Mouse (Mus musculus) thymus, adult 2 months (tissue): ENCODE measurements around the gene Prss45. TPM values are rescaled to one million over a fixed set of nuclear protein-coding genes. Genes with fewer than 3 reads are reported as not detected.

Experiments used
- DNase-seq: peaks from one replicate; pipeline ENCODE4 v3.0.0; 2021
- H3K27ac ChIP-seq: fragments of 200-500 bp; 2 replicates; pipeline ENCODE4 v1.5.1; 2012; ENCODE audit warnings: low read length, control low read depth; ENCODE audit not compliant: control insufficient read depth, insufficient read depth
- H3K27me3 ChIP-seq: fragments of 200-500 bp; 2 replicates; pipeline ENCODE4 v1.6.1; 2012; ENCODE audit warnings: mild to moderate bottlenecking, low read length, moderate library complexity, mixed read lengths; ENCODE audit not compliant: control insufficient read depth, insufficient read depth
- H3K36me3 ChIP-seq: fragments of 200-500 bp; 2 replicates; pipeline ENCODE4 v1.6.1; 2012; ENCODE audit warnings: mild to moderate bottlenecking, low read length, moderate library complexity; ENCODE audit not compliant: control insufficient read depth, insufficient read depth
- H3K4me1 ChIP-seq: fragments of 200-500 bp; replicated peaks from 2 replicates; pipeline ENCODE4 v1.6.1; 2012; ENCODE audit warnings: low read length; ENCODE audit not compliant: control insufficient read depth, insufficient read depth
- H3K4me3 ChIP-seq: fragments of 200-500 bp; 2 replicates; pipeline ENCODE4 v1.5.1; 2012; ENCODE audit warnings: mild to moderate bottlenecking, low read length, control low read depth, moderate library complexity; ENCODE audit not compliant: control insufficient read depth, insufficient read depth
- CTCF ChIP-seq: fragments of 200-500 bp; IDR thresholded peaks from 2 replicates; pipeline ENCODE4 v1.5.1; 2012; ENCODE audit warnings: mild to moderate bottlenecking, control low read depth, low read length, moderate library complexity, borderline replicate concordance; ENCODE audit not compliant: control insufficient read depth, poor library complexity, insufficient read depth; ENCODE audit errors: extremely low read depth
- POLR2A ChIP-seq: fragments of 200-500 bp; IDR thresholded peaks from 2 replicates; pipeline ENCODE4 v1.6.1; 2012; ENCODE audit warnings: mild to moderate bottlenecking, low read length, control low read depth, moderate library complexity; ENCODE audit not compliant: control insufficient read depth, poor library complexity, insufficient read depth; ENCODE audit errors: extremely low read depth
- WGBS: fragments of 180-500 bp; shearing (Covaris S2); methylation state at CpG from one replicate; pipeline ENCODE4 v1.1.7; 2018; 5-methylcytosine and 5-hydroxymethylcytosine counted together
- polyA plus RNA-seq: library from polyadenylated mRNA; depleted of rRNA; stranded (reverse); fragments of >200 nt; gene quantifications from 2 replicates; pipeline ENCODE4 v1.2.3, GENCODE M21; 2012

The Prss45 gene
- polyA plus RNA-seq, 1 experiment: not detected

DNA sequence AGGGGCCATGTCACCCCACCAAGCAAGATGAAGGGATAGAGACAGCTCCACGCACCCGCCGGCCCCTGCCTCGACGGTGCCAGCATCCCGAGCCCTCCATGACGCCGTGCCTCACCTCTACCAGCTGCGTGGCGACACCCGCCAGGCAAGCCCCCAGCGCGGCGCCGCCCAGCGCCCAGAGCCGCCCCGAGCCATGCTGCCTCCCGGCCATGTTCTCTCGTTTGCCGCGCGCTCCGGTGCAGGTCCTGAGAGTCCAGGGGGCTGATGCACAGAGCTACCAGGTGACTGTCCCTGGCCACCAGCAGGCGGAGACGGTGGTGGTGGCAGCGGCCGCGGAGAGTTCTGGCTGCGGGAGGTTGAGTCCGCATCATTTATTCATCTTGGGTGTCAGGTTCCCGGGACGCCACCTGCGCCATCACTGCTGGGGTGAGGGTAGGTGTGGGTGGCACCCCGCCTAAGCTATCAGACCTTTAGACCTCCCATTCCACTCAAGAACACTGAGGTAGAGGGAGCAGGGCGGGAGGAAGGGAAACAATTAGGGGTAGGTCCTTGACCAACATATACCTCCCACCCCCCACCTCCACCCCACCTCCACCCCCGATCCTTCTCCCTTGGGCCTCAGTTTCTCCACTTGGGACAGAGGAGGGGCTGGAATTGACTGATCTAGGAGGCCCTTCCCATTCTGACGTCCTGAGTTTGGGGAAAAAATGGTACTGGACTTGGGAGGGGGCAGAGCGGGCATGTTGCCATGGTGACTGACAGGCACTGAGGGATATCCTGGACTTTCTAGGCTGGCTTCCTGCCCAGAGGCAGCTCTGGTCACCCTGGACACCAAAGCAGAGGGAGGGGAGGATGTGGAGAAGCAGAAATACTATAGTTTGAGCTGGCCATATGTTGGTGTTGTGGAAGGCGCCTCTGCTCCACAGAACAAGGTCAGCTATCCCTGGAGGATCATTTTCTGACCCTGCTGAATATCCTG is 39.6 kb downstream of the Prss45 start:
- Histone ChIP-seq H3K36me3 (no peaks in the 10 kb centered on the region), H3K27ac (peak overlapping the region; percentile 72), H3K4me3 (peak overlapping the region; percentile 50), H3K27me3 (no peaks in the 10 kb centered on the region), H3K4me1 (peaks cover 40% of the 10 kb centered on the region)
- DNase-seq: peak; percentile 50
- 38% methylated on average over 40 of the region's 40 CpGs for WGBS
- TF ChIP-seq CTCF: 0 out of 2 replicates have a peak, but pooled peaks have one; percentile 26
- TF ChIP-seq POLR2A: no peak

- no peak for TF ChIP-seq POLR2A
- Histone ChIP-seq H3K4me1 (peaks cover 48% of the 10 kb centered on the region), H3K27ac (peak overlapping the region; percentile 72), H3K36me3 (no peaks in the 10 kb centered on the region), H3K27me3 (no peaks in the 10 kb centered on the region), H3K4me3 (no peak overlapping the region)
- peak; percentile 16 for DNase-seq
- WGBS: 54% methylated on average over 3 of the region's 3 CpGs
Measured at GRCm38 (mm10) chr9:110874660-110875191, 40.3 kb downstream of the Prss45 start.

DNA sequence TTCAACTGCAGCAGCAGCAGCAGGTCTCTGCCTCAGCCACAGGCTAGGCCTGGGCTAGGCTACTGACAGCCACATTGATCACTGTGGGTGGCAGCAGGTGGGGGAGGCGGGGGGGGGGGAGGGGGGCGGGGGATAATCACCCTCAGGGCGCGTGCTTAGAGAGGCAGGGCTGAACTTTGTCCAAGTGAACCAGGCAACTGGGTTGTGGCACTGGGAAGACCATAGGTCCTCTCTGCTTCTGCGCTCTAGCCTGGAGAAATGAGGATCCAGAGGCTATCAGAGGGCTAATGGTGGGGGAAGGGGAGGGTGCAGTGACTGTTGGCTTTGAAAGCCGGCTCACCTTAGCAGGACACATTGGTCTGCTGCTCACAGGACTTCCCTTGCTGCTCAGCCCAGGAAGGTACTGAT is 40.9 kb downstream of the Prss45 start:
- Histone ChIP-seq H3K27ac (peak overlapping the region; percentile 46; the same call in 1 of the 2 replicates), H3K36me3 (no peaks in the 10 kb centered on the region), H3K4me3 (no peak overlapping the region), H3K4me1 (peaks cover 50% of the 10 kb centered on the region), H3K27me3 (no peaks in the 10 kb centered on the region)
- TF ChIP-seq POLR2A (no peak), CTCF (no peak)
- no peak for DNase-seq
- WGBS: 73% methylated on average over 6 of the region's 6 CpGs

GRCm38 (mm10) chr9:110877353-110877752 is 43.0 kb downstream of the Prss45 start:
- no peaks in the 10 kb centered on the region for H3K27me3 ChIP-seq
- TF ChIP-seq POLR2A (no peak), CTCF (no peak)
- no peak for DNase-seq
- no peak overlapping the region for H3K4me3 ChIP-seq
- no peaks in the 10 kb centered on the region for H3K36me3 ChIP-seq
- peak overlapping the region; percentile 16; the same call in 1 of the 2 replicates for H3K27ac ChIP-seq
- H3K4me1 ChIP-seq: peaks cover 67% of the 10 kb centered on the region
- WGBS: 71% methylated on average over 1 of the region's 1 CpGs

- H3K4me3 ChIP-seq: peak overlapping the region; percentile 17; the same call in 1 of the 2 replicates
- TF ChIP-seq POLR2A (no peak), CTCF (no peak)
- H3K27me3 ChIP-seq: no peaks in the 10 kb centered on the region
- peak overlapping the region; percentile 16; the same call in 1 of the 2 replicates for H3K27ac ChIP-seq
- H3K36me3 ChIP-seq: no peaks in the 10 kb centered on the region
- DNase-seq: no peak
- H3K4me1 ChIP-seq: peaks cover 69% of the 10 kb centered on the region
- 80% methylated on average over 5 of the region's 5 CpGs for WGBS
Measured at GRCm38 (mm10) chr9:110877888-110878287, 43.5 kb downstream of the Prss45 start.

DNA sequence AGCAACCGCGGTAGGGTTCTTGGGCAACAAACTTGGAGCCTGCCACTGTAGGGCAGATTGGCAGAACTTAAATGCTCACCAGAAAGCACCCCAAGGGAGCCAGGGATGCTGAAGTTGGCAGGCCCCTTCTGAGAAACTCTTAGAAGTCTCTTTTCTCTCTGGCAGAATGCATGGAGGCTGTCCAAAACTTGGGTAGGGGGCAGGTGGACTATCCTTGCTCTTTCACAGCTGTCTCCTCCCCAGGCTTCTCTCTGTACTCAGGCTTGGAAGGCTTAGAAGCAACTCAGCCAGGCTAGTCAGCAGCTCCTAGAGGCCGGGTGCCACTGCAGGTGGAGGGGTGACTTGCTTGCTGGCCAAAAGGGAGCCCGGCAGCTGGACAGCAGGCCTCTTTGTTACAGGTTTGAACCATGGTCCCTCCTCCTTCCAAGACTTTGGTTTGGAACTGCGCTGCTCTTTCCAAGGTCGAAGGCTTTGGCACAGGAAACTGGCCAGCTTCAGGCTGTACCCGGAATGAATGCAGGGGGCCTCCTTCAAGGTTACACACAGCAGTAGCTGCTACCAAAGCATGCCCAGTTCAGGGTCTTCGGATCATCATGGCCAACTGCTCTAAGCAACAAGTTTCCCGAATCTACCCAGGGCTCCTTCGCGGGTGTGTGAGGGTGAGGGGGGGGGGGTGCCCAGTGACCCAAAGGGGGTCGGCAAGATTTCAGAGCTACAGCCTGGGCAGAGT is 45.0 kb downstream of the Prss45 start, which contains the start of gene Als2cl:
TSS of gene Als2cl (plus strand) at position 680 of the 730 bp plus-strand sequence.
- 45% methylated on average over 12 of the region's 12 CpGs for WGBS
- no peaks in the 10 kb centered on the region for H3K27me3 ChIP-seq
- H3K27ac ChIP-seq: peak within 1 kb of the TSS; percentile 50
- peak within 1 kb of the TSS; percentile 61 for H3K4me3 ChIP-seq
- no peaks in the 10 kb centered on the region for H3K36me3 ChIP-seq
- no peak for TF ChIP-seq POLR2A
- no peak for TF ChIP-seq CTCF
- peaks cover 61% of the 10 kb centered on the region for H3K4me1 ChIP-seq
- peak; percentile 28 for DNase-seq
